ENCODE assay signal across 12 mouse cellular contexts in the genomic region with DNA sequence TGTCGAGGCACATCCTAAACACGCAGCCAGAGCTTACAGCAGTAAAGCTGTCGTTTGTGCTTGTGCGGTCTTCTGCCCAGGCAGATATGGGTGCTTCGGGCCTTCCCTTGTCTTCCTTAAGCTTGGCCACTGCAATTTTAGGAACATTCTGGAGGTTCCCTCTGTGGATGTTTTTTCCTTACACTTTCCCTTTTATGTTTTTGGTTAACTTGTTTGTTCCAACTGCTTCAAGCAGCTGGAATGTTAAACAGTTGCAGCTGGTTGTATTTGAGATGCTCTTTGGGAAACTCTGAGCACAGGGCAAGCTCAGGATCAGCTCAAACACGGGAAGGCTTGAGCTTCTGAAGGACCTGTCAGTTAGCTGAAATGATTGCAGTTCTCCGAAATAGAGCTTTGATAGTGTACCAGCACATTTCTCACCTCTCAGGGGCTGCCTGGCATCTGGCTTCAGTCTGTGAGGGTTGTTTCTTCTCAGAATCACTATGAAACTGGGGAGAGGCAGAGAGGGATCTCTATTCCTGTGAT. TPM values are rescaled to one million over a fixed set of nuclear protein-coding genes. Genes with fewer than 3 reads are reported as not detected.
DNase-seq lines count a peak whose midpoint lies in the region; ATAC-seq lines count a peak whose summit lies in the region.
"Had no signal": no experiment of that assay in that cellular context is flagged by ENCODE, and none has a peak within 500 bp of the region (broad histone marks: within the 10 kb centered on the region; RNA-seq: fewer than 3 reads in every experiment).

No protein-coding gene starts in this region.

- H3K9me3 ChIP-seq in kidney, embryonic 14.5 days (ENCODE audit: control insufficient read depth, low read length): no peaks in the 10 kb centered on the region
- no peaks in the 10 kb centered on the region for H3K9me3 ChIP-seq in embryonic facial prominence, embryonic 10.5 days
- H3K9me3 ChIP-seq in limb, embryonic 13.5 days: no peaks in the 10 kb centered on the region
- H3K9me3 ChIP-seq: hindbrain, embryonic 15.5 days; megakaryocyte, embryonic 14.5 days had no signal

- no peak overlapping the region for H3K4me3 ChIP-seq in kidney, embryonic 14.5 days (ENCODE audit: low read length)
- H3K4me3 ChIP-seq in embryonic facial prominence, embryonic 10.5 days: peak overlapping the region; percentile 24; the same call in 1 of the 2 replicates
- H3K4me3 ChIP-seq in limb, embryonic 13.5 days: no peak overlapping the region
- H3K4me3 ChIP-seq: hindbrain, embryonic 15.5 days; megakaryocyte, embryonic 14.5 days had no signal

- H3K4me1 ChIP-seq in kidney, embryonic 14.5 days (ENCODE audit: control insufficient read depth, insufficient read depth, low read length): peaks cover 14% of the 10 kb centered on the region
- H3K4me1 ChIP-seq in embryonic facial prominence, embryonic 10.5 days: peaks cover 37% of the 10 kb centered on the region
- H3K4me1 ChIP-seq in limb, embryonic 13.5 days: peaks cover 40% of the 10 kb centered on the region
- H3K4me1 ChIP-seq: hindbrain, embryonic 15.5 days had no signal

- ATAC-seq in kidney, embryonic 14.5 days (ENCODE audit: low FRiP score, low TSS enrichment): no peak
- peak; percentile 51; the same call in 1 of the 2 replicates for ATAC-seq in limb, embryonic 13.5 days (ENCODE audit: low FRiP score, low read depth)

- DNase-seq in kidney, adult 18-20 months: no peak
- peak; percentile 60 for DNase-seq in adipocyte (ENCODE audit: low spot score)
- DNase-seq in embryonic facial prominence, embryonic 10.5 days (ENCODE audit: low spot score): peak; percentile 56
- DNase-seq in MN1 (ENCODE audit: low spot score): no peak
- no peak for DNase-seq in layer of hippocampus, adult 8-10 months (ENCODE audit: low spot score in 2 of 2)
- no peak for DNase-seq in spleen, postnatal 10 days (ENCODE audit: low spot score in 2 of 2)
- DNase-seq: cerebellum, adult 11-12 months; right cerebral cortex, postnatal 14 days had no signal

- H3K27me3 ChIP-seq in kidney, embryonic 14.5 days (ENCODE audit: control insufficient read depth, insufficient read depth, low read length): no peaks in the 10 kb centered on the region
- no peaks in the 10 kb centered on the region for H3K27me3 ChIP-seq in embryonic facial prominence, embryonic 10.5 days (replicated peaks; ENCODE audit: low read depth, poor library complexity, severe bottlenecking)
- H3K27me3 ChIP-seq in limb, embryonic 13.5 days: no peaks in the 10 kb centered on the region
- H3K27me3 ChIP-seq: hindbrain, embryonic 15.5 days; megakaryocyte, embryonic 14.5 days had no signal

- 34% methylated on average over 7 of the region's 7 CpGs for WGBS in kidney, embryonic 14.5 days
- WGBS in embryonic facial prominence, embryonic 10.5 days: 27% methylated on average over 7 of the region's 7 CpGs
- WGBS in limb, embryonic 13.5 days: 7% methylated on average over 7 of the region's 7 CpGs

- H3K4me2 ChIP-seq in kidney, embryonic 14.5 days (replicated peaks; ENCODE audit: low read depth, low read length): no peak overlapping the region
- peak overlapping the region; percentile 41 for H3K4me2 ChIP-seq in limb, embryonic 13.5 days (replicated peaks)
- H3K4me2 ChIP-seq: hindbrain, embryonic 15.5 days had no signal

- H3K27ac ChIP-seq in kidney, embryonic 14.5 days (ENCODE audit: low read depth, low read length): no peak overlapping the region; the same call in 1 of the 2 replicates
- peak overlapping the region; percentile 85 for H3K27ac ChIP-seq in embryonic facial prominence, embryonic 10.5 days (replicated peaks)
- peak overlapping the region; percentile 90 for H3K27ac ChIP-seq in limb, embryonic 13.5 days
- H3K27ac ChIP-seq: hindbrain, embryonic 15.5 days had no signal

- no peaks in the 10 kb centered on the region for H3K36me3 ChIP-seq in kidney, embryonic 14.5 days (ENCODE audit: control insufficient read depth, insufficient read depth, low read length)
- H3K36me3 ChIP-seq in embryonic facial prominence, embryonic 10.5 days (replicated peaks): peaks cover 1% of the 10 kb centered on the region; the same call in 1 of the 2 replicates
- no peaks in the 10 kb centered on the region for H3K36me3 ChIP-seq in limb, embryonic 13.5 days
- H3K36me3 ChIP-seq: hindbrain, embryonic 15.5 days had no signal

- H3K9ac ChIP-seq in kidney, embryonic 14.5 days (ENCODE audit: low read depth, low read length): 0 out of 2 replicates have a peak overlapping the region, but pooled peaks have one; percentile 1
- 0 out of 2 replicates have a peak overlapping the region, but pooled peaks have one; percentile 31 for H3K9ac ChIP-seq in limb, embryonic 13.5 days
- H3K9ac ChIP-seq: hindbrain, embryonic 15.5 days had no signal

RNA-seq across cellular contexts. Expression of a gene that starts 34.5 kb away (rescaled TPM):
- 155 and 156 TPM in 2 replicates for polyA plus RNA-seq in kidney, embryonic 14.5 days (2014; fragmentation: Nextera tagmentation; extraction: Ambion mirVana)
- polyA plus RNA-seq in embryonic facial prominence, embryonic 10.5 days (2016; fragmentation: Nextera tagmentation; extraction: Ambion mirVana): 171 and 175 TPM in 2 replicates
- polyA plus RNA-seq in limb, embryonic 13.5 days (2015; fragmentation: Nextera tagmentation; extraction: Ambion mirVana): 154 and 156 TPM in 2 replicates
- total RNA-seq in layer of hippocampus, adult 8-10 months (2022): 10 to 100 TPM; 66.5 to 80.7 (median 73.0) TPM

RNA-seq across cellular contexts. Expression of a gene that starts 34.6 kb away (rescaled TPM):
- 70.0 and 89.8 TPM in 2 replicates for polyA plus RNA-seq in kidney, embryonic 14.5 days (2014; fragmentation: Nextera tagmentation; extraction: Ambion mirVana)
- polyA plus RNA-seq in embryonic facial prominence, embryonic 10.5 days (2016; fragmentation: Nextera tagmentation; extraction: Ambion mirVana): 84.8 and 87.7 TPM in 2 replicates
- polyA plus RNA-seq in limb, embryonic 13.5 days (2015; fragmentation: Nextera tagmentation; extraction: Ambion mirVana): 78.5 and 78.9 TPM in 2 replicates
- 10 to 100 TPM; 68.9 to 81.4 (median 74.7) TPM for total RNA-seq in layer of hippocampus, adult 8-10 months (2022)

Comparison
In these comparisons a context has a peak if more than half of its experiments do, and no peak if none do; other contexts are left out.
1. DNase-seq: peak in adipocyte (single experiment) and embryonic facial prominence, embryonic 10.5 days (single experiment); none in kidney, adult 18-20 months (single experiment), MN1 (single experiment), layer of hippocampus, adult 8-10 months (0 of 2) and spleen, postnatal 10 days (0 of 2).